Mouse (Mus musculus) kidney, postnatal 4 days (tissue): ENCODE measurements around the gene Cdh18.
"Not testable (repeated sequence)": the region's sequence is repeated elsewhere in the genome, so short reads cannot be mapped to it uniquely, and the experiment has no call there.

Source experiments
- DNase-seq, 2 experiments: peaks; one replicate each; pipeline ENCODE4 v3.0.0; 2021; ENCODE audit warnings: mixed read lengths in 2 of 2

The Cdh18 gene

GRCm38 (mm10) chr15:22969424-22969823 lies 420.6 kb downstream of the Cdh18 start:
- no peak for DNase-seq

DNA sequence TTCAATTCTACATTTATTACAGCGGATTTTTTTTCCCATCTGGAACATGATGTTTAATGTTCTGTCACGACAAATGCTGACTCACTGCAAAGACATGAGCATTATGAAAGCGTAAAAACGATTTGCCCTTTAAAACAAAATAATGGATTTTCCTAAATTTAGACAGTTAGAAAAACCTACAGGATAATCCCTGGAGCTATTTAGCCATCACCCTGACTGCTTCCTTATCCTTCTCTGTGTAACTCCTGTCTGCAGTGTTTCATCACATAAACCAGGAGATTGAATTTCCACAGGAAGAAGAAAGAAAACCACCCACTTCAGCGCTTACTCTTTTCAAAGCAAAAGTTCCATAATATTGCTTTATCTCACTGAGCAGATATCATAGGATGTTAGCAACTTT lies 431.3 kb downstream of the Cdh18 start:
- DNase-seq: no peak

DNA sequence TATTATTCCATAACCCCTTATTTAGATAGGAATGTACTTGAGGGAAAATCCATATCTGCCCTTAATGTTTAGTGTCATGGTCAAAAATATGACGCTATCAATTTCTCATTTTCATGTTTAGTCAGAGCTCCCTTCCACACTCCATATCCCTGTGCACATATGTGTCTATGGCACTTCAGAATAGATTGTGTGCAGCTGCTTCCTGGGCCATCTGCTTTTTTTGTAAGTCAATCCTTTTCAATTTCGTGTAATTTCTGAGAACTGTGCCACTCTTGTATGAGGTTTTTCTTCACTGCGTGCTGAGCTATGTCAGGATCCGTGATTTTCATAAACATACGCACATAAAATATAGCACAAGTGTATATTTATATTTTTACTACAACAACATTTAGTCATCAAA lies 435.8 kb downstream of the Cdh18 start:
- no peak for DNase-seq

DNA sequence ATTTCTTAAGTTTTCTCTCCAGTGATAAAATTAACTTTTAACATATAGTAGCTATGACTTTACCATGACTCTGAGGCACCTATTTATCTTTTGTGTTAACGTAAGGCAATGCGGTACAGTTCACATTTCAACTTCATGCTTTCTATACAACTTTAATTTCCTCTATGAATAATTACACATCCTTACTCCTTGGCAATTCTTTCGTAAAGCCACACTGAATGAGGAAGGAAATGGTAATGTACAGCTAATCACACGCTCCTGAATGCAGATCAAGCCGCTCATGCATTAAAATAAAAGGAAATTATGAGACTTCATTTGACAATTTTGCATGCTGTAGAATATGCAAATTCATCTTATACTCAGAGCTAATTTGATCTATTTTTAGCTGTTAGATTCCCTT lies 467.9 kb downstream of the Cdh18 start:
- DNase-seq: no peak

DNA sequence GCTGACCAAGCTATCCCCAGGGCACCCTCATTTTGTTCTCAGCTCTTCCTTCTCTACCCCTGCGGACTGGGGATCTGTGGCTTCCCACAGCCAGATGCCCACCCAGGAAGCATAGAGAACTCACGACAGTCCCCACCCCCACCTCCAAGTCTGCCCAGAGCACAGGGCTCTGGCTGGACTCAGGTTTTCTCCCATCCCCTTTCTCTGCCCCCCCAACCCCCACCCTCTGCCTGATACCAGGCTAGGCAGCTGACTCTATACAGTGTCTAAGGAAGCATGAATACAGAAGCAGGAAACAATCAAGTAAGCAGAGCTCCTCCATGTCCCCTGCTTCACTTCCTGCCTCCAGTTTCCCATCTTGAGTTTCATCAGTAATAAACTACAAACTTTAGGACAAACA lies 472.3 kb downstream of the Cdh18 start:
- DNase-seq: no peak

- DNase-seq: no peak
Measured at GRCm38 (mm10) chr15:23022635-23023034, 473.8 kb downstream of the Cdh18 start.

DNA sequence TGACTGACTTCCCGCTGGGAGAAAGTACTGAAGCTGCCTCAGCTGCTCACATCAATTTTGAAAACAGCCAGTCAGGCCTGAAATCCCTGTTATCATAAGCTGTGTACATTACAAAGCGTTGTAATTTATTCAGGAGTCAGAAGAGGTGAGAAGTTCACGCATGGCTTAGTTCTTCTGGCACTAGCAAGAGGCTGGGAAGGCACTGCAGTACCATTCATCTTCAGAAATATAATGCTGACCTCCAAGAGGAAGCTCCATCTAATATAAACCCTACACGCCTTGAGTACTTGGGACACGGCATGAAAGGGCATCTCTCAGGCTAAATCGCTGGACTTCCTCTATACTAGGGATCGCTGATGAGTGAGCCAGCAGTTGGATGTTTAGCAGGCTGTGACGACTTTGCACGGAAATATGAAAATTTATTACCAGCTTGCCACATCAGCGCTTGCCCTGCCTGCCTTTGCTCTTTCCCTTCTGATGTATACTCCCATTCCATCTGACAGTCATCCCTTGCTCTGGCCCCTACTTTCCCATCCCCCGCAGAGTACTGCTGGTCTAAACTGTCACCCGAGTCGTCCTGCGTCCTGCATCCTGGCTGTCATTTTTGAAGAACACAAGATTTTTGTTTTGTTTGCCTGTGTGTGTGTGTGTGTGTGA lies 486.9 kb downstream of the Cdh18 start:
- peak in 1 of 2 experiments; percentile 5 for DNase-seq

DNA sequence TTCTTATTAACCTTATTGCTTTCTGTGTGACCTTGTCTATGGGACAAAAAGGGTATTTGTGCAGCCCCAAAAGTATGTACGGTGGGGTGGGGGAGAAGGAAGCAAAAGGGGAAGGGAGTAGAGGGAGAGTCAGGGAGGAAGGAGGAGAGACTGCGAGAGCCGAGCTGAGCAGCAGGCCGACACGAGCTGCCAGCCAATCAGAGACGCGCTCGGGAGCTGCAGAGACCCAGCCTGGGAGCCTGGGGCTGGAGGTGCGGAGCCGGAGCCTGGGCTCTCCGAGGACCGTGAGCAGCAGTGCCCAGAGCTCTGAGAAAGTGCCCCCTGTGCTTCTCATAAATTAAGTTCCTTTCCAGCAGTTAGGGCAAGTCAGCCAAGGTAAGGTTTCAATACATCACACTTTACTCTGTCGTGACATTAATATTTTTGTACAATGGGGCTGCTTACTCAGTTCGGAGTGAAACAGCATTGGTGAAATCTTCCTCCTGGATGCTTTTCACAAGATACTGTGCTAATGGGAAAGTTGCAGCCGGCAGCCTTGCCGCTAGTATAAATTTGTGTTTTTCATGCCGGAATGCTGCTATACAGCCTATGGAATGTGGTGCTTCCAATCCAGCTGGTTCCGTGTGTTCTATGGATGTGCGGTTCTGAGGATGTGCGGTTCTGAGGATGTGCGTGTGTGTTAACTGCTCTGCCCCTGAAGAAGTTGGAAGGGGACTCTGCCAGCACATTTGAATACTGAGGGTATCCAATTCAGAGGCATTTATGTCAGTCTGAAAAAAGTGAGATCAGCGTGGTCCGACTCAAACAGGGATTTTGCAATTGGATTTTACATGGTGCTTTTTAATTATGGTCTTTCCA lies 487.6 kb downstream of the Cdh18 start:
- DNase-seq: peak; percentile 69 to 78

DNA sequence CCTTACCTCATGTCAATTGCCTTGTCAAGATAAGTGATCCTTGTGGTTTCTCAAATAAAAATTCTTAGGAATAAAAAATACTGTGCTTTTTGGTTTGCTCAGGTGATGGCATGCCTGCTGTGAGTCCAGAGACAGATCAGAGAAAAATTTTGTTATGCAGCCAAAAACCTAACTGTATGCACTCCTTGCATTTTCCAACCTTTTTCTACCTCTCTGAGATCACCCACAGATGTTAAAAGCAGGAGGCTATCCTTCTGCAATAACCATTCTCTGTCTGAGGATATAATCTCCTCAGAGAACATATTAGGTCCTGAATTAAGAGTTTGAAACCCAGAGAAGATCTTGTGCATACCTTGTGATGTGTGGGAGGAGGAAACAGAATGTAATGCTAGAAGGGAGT lies 488.7 kb downstream of the Cdh18 start:
- no peak for DNase-seq

GRCm38 (mm10) chr15:23046127-23046785 lies 497.4 kb downstream of the Cdh18 start:
- DNase-seq: no peak

DNA sequence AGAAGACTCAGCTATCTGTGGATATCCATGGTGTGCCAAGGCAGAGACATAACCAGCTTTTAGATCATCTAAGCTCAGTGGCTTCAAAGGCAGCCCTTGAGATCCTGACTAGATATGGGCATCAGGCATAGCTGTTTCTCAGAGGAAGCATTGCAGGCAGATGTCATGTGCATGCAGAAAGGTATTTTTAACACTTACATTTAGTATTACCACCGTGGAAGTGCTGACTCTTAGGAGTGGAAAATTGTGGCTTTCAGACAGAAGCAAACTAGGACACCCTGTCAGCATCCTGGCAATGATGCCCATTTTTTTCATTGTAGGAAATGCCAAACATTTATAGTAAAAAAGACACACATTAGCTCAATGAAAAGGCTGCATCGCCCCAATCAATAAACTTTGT lies 503.2 kb downstream of the Cdh18 start:
- DNase-seq: no peak

DNA sequence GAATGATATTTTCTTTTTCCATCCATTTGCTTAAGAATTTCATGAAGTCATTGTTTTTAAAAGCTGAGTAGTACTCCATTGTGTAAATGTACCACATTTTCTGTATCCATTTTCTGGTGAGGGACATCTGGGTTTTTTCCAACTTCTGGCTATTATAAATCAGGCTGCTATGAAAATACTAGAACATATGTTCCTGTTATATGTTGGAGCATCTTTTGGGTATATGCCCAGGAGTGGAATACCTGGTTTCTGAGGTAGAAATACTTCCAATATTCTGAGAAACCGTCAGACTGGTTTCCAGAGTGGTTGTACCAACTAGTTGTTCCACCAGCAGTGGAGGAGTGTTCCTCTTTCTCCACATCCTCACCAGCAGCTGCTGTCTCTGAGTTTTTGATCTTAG lies 536.5 kb downstream of the Cdh18 start:
- not testable (repeated sequence) for DNase-seq

GRCm38 (mm10) chr15:23087535-23087934 lies 538.7 kb downstream of the Cdh18 start:
- DNase-seq: no peak

DNA sequence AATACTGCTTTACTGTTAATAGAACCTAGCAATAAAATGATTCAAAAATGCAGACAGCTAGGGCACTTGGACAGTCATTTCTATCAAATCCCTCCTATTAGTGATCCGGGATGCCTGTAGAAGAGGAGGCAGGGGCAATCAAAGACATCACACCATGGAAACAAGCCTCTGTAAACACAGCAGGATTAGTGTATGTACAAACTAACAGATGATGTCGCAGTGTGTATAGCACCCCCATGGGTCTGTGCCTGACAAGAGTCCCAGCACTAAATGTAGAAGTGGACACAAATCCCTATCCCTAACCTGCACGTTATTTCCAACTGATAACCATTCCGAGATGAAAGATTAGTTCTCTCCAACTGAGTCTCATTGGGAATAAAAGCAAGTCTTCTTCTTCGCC lies 547.8 kb downstream of the Cdh18 start:
- no peak for DNase-seq

DNA sequence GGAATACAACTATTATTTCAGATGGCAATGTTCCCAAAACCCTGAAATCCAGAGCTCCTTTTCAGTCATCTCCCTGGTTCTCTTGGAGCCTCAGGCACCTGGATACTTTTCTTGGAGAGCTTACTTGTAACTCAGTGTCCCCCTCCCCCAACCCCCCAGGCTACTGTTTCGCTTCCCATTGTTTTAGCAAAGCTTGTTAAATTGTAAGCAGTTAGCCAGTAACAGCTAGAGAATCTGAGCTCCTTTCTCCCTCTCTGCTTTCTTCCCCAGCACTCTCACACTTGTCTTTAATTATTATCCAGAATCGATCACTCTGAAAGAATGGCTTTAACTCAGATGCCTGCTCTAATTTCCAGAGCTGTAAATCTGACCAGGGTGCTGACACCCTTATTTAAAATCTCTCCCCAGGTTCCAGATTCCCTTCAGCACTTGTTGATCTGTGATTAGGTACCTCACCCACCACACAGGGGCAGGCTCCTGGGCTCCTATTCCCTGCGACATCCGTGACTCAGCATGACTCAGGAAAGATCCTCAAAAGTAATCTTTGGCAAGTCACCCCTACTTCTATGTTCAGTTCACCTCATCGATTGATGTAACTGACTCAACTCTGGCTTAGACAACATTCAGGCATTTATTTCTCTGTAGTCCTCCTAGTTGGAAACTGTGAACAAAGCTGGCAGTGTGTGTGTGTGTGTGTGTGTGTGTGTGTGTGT lies 556.0 kb downstream of the Cdh18 start:
- peak; percentile 5 to 30 for DNase-seq

DNA sequence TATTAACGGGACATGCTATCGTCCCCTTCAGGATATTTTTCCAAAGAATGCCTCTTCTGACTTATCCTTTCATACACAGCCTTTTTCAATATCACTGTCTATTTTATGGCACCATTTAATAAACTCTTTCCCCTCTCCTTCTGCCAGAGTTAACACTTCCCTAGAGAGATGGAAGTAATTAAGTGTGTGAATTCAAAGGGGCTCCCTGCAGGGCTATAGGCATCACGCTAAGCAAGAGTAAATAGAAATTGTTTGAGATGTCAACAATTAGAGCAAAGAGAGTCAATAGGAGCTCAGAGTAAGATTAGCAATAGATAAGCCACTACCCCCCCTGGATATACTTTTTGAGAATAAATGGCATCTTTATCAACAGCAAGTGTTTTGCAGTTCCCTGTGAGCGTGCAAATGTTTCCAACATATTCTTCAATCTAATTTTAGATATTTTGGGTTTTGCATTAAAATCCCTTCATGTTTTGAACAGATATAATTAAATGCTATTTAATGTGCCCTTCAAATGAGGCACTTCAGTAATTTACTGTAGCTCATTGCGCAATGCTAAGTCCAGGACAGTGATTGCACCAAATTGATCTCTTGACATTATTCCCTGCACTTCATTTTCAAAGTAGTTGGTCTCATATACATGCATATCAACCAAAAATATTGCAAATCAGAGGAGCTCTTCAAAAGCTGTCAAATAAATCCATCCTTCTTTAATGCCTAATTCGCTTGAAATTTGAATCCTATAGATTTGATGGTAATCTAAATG lies 586.3 kb downstream of the Cdh18 start:
- no peak for DNase-seq

- DNase-seq: no peak
Measured at GRCm38 (mm10) chr15:23136971-23137370, 588.1 kb downstream of the Cdh18 start.

DNA sequence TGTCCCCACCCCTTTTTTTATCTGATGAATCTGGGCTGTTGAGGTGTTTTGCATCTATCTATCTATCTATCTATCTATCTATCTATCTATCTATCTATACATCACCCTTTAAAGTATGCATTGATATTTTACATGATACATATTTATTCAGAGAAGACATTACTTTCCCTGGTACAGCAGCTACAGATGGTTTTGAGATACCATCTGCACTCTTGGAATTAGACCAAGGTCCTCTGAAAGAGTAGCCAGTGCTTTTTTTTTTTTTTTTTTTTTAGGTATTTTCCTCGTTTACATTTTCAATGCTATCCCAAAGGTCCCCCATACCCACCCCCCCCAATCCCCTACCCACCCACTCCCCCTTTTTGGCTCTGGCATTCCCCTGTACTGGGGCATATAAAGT lies 594.1 kb downstream of the Cdh18 start:
- not testable (repeated sequence) for DNase-seq

GRCm38 (mm10) chr15:23155883-23156282 lies 607.1 kb downstream of the Cdh18 start:
- no peak for DNase-seq

DNA sequence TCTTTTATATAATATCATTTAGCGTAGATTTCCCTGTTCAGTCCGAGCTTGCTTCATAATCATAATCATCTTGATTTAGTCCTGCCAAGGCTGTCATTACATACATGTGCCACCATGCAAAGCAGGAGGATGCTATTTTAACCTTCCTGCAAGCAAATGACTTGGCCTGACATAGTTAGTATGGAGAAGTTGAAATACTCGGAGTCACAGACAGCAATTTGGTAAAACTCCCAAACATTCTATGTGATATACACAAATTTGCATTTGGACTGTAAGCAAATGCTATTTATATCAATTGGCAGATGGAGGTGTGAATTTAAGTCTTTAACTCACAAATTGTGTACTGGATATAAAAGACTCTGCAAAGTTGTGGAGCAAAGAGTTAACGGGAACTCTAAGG lies 616.0 kb downstream of the Cdh18 start:
- DNase-seq: no peak

DNA sequence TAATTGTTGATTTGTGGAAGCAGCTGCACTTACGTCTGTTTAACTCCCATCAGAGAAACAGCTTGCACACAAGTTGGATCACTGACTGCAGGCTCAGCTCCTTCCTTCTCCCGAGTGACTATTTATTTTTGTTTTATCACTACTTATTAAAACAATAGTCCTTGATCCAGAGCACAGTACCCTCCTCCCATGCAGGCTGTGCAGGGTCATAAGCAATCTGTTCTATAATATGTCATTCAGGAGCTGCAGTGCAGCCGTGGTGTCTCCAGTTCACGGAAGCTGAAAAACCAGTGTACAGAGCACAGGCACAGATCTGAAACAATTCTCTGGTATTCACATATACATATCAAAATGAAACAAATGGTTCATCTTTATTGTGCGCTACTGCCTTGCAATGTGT lies 625.8 kb downstream of the Cdh18 start:
- DNase-seq: no peak

DNA sequence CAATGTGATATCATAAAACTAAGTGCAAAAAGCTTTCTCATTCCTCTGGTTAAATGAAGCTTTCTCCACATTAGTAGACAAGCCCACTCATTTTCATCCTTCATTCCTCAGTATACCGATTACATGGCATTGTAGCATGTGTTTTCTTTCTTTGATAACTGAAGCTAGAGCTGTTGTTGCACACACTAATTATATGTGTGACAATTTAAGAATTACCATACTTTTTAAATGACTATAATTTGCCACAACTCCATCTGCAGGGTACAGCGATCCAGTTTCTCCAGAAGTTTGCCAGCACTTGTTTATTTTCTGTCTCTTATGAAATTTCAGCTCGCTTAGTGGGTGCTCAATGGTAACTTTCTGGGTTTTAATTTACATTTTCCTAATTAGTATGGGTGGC lies 663.2 kb downstream of the Cdh18 start:
- no peak for DNase-seq
